Mouse (Mus musculus): ENCODE measurements at regions not wholly inside any gene's neighbourhood (a gene's known extent, or its start where the extent isn't known, plus 50 kb on each side); places are given as distances from the start of the nearest gene placed in this dataset.
A peak's percentile ranks its signal among the peaks of the same experiment; 100 is the strongest.

DNA sequence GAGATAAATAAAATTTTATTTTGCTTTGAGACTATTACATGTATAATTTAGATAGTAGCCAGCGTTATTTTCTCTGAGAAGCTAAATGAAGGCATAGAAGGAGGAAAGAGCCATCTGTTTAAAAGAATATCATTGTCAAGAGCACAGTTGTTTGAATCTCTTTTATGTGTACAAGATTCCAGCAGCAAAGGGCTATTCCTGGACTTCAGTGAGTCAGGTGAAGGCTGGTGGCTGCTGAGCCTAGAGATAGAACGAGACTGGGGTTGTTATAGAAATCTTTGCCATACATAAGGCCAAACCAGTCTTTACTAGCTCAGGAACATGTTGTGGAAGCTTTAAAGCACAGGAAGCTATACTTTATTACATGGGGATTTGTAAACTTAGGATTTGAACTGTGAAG is 261.6 kb downstream of the Adcyap1 start:
- no peak for DNase-seq

DNA sequence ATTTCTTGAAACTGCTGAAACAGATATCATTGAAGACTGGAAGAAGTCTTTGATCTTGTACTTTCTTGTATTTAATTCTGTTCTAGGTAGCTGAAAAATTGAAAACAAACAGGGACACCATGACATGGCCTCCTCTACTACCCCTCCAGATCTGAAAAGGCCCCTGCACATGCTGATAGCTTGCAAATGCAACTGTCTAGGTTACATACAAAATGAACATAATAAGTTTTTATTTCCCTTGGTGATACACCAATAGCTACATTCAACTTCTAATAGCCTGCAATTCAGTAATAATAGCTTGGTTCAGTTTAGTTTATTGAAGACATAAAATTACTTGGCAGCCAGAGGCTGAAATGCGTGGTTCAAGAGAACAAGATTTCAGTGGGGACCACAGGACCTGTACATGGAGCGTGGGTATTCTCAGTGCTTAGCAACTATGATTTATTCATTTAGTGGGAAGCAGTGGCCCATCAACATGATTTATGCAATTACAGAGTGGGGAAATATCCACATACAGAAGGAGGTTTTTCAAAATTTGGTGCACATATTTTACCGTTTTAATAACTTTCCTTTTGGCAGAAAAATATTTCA is 264.9 kb downstream of the Adcyap1 start:
- no peak for DNase-seq

DNA sequence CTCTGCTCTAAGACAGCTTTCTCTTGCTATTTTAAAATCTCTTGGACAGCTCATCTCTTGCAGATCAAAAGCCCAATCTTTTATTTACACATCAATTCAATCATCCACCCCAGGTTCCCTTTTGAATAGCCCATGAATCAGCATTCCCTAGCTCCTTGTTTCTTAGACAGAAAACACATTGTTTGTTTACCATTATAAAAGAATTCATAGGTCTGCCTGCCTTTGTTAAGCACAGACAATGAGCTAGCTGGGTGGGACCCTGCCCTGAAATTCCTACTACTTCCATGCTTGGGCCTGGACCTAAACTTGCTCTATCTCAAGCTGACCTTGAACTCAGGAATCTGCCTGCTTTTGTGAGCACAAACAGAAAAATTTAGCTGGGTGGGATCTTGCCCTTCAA is 283.6 kb downstream of the Adcyap1 start:
- DNase-seq = no peak

DNA sequence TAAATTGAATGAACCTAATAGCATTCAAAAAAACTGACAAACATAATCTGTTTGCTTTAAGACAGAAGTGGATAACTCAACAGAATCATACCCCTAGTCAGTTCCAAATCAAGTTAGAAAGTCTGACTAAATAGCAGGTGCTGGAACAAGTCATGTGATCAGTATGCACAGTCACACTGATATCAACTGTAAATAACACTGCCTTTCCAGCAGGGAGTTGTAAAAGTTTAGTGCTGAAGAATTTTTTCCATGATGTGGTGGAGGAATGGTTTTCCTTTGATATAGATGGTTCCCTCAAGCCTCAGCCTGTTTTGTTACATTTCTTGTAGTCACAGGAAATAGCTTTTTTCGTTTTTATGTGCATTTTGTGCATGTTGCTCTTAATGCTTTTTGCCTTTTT is 285.7 kb downstream of the Adcyap1 start:
- DNase-seq = no peak

DNA sequence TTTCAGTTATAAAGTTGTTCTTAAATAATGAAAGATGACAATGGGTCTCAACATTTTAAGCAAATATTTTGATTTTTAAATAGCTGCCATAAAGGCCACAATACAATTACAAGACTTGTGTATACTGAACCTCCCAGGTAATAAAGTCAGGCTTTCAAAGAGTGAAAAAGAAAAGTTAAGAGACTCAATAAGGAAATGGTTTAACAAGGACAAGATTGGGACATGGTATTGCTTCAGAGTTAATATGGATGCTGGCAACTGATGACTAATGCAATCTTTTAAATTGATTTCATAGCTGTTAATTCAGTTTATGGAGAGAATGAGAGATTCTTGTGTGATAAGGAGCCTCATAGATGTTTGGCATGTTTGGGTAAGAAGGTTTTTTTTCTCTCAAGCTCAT is 287.6 kb downstream of the Adcyap1 start:
- no peak for DNase-seq

DNA sequence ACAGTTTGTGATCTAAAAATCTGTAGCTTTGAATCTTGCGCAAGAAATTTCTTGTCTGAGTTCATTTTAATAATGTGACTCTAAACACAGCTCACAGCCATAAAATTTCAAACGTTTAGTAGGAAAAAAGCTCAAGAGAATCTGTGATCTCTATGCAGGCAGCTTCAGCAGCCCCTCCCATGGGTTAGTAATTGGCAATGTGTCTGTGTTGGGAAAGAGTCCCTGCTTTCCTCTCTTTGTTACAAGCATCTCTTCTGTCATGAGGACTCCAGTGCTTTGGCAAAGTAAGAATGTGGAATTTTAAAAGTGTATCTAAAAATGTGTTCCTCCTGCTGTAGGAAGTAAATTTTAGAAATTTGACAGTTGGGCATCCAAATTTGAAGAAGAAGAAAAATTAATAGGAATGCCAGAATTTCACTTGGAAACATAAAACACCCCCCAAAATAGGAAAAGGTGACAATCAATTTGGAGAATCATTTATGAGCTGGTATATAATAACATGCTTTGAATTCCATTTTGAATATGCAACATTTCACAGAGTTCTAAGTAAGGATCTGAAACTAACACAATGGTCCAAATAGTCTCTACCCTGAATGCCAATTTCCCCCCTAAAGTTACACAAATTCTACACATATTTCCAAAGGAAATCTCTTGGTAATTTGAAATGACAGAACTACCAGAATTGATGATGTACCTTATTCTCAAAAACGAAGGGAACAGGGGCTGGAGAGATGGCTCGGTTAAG is 291.3 kb downstream of the Adcyap1 start:
- DNase-seq = no peak

DNA sequence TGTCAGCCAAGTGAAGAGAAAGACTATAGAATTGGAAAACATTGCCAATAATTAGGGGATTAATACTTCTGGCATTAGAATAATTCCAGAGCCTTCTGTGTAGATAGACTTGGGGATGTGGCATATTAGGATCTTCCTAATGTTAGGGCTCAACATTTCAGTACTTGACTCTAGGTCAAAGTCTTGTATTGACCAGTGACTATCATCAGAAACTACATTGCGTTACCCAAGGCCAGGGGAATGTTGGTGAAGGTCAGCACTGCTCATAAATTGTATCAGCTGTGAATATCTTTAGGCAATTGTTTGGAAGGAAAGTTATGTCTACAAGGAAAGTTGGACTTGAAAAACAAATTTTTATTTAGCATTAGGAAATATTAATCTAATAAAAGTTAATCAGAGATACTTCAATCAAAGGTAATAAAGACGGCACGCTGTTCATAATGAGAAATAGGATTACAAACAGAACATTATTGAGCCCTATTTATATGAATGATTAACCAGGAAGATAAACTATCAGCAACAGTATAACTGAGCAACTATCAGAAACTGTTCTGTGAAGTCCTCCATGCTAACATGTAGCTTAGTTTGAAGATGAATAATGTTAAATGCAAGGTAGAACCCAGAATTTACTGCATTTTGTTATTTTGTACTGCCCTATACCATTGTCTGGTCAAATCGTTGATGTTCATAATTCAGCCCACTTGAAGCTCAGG is 310.2 kb downstream of the Adcyap1 start:
- no peak for DNase-seq

DNA sequence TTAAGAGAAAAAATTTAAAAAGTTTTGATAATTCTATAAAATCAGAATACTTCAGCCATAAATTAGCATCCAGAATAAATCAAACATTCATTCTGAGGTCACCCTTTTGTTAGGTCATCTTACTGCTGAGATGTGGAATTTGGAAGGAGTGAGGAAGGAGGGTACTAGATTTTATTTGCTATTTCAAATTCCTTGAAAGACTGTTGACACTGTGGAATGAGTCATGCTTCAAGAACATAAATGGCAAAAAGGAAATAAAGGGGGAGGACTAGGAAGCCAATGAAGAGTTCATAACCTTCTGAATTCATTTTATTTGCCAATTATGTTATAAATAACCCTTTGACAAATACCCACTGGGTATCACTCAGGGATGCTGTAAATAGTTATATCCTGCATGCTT is 324.6 kb downstream of the Adcyap1 start:
- DNase-seq = no peak

DNA sequence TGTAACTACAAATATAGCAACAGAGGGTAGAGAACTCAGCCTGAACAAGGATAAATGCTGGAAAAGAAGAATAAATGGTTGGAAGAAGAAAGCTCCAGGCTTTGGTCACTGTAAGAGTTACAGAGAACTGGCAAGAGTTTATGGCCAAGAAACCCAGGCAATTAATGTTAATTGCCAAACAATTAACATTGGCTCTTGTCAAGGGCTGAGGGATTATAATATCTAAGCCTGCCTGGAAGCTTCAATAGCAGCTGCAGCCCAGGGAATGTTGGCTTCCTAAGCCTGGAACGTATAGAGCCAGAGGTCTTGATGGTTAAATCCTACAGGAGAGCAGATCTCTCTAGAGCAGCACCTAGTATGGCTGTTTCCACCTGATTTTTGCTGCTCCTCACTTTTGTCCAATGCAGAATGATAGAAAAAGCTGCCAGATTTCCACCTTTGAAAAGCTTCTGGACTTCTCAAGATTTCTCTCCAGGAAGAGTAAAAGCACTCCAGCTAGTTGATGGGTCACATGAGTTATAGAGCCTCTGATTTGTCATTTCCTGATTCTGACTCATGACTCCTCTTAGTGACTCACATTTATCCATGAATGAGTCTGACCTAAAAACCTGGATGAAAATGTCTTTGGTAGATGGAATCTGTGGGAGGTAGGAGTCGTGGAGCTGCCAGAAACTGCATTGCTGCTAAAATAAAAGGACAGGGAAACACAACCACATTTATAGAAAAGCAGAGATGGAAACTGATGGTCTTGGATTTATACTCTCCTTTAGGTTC is 327.2 kb downstream of the Adcyap1 start:
- DNase-seq = no peak

DNA sequence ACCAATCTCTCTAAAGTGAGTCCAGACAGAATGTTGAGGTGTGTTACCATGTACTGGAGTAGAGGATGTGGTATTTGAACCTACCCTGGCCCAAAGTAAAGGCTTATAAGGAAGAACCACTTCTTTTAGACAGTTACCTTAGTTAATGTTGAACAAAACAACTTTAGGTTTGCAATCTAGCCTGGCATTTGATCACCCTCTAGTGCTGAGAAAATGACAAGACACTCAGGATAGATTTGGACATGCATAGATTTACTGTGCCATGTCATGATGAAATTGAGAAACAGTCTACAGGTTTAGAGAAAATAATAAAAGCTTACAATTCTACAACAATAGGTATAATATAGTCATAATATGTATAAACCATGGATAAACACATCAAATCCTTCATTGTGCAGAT is 333.7 kb downstream of the Adcyap1 start:
- no peak for DNase-seq

DNA sequence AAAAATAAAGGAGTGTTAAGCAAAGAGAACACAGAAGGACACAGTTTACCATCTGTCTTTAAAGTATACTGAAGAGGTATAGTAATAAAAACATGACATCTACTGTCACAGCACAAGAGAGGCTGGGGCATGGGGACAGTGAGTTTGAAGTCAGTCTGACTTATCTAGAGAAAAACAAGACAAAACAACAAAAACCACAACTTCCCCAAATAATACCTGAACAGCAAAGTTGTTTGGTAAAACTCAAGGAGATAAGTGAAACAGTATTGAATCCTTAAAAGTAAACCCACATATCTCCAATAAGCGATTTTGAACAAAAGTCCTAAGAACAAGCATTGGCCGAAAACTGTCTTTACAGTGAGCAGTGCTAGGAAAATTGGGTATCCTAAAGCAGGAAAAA is 336.1 kb downstream of the Adcyap1 start:
- no peak for DNase-seq

DNA sequence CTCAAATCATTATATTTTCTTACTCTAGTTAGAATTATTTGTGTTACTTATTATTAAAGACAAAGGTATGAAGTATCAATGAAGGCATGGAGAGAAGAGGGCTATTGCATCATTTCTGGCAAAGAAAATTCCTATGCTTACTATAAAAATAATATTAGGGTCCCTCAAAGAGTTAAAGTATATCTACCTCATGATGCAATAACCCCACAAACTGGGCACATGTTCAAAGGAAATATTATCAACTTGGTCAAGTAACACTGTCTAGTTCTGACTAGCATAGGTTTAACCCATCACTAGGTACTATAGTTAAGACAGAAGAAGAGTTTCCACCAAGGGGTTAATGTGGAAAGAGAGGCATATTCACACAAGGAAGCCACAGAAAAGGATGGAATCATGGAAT is 336.9 kb downstream of the Adcyap1 start:
- no peak for DNase-seq

DNA sequence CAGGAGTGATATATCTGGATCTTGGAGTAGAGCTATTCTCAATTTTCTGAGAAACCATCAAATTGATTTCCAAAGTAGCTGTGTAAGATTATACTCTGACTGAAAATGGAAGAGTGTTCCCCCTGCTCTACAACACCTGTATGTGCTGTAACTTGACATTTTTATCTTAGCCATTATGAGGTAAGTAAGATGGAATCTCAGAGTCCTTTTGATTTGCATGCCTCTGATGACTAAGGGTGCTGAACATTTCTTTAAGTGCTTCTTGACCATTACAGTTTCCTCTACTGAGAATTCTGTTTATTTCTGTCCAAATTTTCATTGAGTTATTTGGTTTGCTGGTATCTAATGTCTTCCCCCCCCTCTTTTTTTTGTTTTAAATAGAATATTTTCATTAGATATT is 343.0 kb downstream of the Adcyap1 start:
- DNase-seq = no peak

DNA sequence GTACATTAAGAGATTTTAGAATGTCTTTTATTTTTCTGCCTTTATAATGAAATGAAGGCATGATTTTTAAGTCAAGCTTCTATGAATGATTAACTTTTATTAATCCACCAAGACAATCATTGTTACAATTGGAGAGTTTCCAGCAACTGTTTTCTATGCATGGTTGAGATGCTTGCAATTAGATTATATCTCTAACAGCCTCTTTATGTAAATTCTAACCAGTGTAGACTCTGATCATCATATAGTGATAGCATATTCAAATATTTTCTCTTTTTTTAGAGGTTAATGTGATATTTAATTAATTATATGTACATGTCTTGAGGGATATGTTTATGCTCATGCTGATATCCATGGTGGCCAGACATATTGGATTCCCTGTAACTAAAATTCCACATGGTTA is 351.5 kb downstream of the Adcyap1 start:
- no peak for DNase-seq

DNA sequence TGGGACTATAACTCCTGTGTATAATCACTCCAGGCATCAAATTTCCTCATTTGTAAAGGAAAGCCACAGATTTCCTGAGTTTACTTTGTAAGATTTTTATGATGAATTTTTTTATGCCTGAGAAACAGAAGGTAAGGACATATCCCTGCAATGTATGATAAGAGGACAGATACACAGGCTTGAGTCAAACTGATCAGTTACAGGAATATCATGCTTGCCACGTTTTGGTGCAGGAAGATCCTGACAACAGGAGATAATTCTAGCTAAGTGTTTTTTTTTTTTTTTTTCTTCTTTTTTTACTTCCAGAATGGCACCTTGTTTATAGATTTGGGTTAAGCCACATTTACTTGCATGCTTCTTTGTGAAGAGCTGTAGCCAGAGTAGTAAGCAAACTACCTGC is 357.1 kb downstream of the Adcyap1 start:
- DNase-seq = no peak

DNA sequence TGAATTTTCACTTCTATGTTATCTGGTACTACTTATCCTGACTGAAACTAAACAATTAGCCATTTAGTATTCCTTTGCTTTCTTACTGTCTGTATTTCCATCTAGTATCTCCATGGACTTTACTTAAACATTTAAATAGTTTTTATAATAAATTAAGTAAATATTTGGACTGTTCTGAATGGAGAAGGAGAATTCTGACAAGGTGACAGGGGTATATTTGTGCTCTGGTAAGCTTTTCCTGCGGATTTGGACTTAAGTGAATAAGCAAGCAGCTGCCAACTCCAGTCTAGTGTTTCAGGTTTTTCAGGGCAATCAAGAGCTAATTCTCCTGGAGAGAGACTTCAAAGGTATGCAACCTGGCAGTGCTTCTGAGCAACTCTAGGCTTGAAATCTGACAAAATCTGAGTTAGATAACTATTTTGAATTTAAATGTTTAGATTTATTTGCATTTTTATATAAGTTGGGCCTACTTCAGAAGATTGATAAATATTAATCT is 364.5 kb downstream of the Adcyap1 start:
- no peak for DNase-seq

DNA sequence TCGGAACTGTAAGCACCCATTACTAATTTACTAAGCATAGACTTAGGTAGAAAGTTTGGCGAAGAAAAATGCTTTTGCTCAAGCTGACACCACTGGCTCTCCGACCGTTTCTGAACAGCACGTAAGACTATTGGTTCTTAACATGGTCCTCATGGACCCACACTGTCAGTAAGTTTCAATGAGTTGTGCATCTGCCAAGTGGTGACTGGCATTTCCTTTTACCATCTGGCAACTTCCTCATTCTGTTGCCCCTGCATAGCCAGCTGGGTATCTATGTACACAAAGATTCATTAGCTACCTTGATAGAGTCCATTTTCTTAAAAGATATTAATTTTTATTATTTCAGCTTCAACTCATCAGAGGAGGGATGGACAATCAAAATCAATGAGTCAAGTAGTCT is 381.2 kb downstream of the Adcyap1 start:
- no peak for DNase-seq

DNA sequence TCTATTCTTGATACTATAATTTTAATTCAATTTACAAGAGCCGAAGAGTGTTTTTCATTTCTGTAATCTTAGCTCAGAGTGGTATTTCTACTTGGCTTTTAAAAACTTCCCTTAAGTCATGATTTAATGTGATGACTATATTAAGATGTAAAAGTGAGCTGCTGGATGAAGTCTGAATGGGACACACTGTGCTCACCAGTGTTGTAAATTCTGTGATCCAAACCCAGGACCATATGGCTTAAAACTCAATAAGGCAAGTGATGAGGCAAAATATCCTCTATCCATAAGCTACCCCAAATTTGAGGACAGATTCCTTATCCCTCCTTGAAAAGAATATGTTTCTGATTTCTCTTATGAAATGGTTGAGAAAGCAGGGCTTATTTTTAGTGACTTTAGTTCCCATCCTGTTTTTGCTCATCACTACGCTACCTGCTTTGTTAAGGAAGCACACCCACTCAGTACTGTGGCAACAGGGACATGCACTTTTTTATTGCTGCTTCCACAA is 399.4 kb downstream of the Adcyap1 start:
- no peak for DNase-seq

DNA sequence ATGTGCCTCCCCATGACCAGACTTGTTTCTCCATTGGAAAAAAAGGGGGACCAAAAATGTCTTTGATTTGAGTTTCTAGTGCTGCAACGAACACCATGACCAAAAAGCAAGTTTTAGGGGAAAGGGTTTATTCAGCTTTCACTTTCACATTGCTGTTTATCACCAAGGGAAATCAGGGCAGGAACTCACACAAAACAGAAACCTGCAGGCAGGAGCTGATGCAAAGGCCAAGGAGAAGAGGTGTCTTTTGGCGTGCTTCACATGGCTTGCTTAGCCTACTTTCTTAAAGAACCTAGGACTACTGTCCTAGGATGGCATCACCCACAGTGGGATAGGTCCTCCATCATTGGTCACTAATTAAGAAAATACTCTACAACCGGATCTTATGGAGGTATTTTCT is 401.4 kb downstream of the Adcyap1 start:
- no peak for DNase-seq

DNA sequence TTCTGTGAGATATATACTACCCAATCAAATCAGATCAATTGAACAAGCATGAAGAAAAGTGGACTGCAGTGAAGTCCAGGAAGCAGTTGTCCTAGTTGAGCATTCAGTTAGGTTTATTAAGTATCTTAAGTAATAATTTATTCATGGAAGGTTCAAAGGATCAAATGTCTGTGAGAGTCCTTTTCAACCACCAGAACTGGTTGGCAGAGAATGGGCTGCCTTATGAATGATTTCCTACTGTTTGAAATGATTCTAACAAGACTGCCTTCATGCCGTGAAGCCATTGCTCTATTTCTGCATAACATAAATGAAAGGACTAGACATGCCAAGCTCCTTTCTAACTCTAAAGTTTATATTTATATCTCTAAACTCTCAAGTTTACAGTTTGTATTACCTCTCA is 410.4 kb downstream of the Adcyap1 start:
- DNase-seq = no peak

DNA sequence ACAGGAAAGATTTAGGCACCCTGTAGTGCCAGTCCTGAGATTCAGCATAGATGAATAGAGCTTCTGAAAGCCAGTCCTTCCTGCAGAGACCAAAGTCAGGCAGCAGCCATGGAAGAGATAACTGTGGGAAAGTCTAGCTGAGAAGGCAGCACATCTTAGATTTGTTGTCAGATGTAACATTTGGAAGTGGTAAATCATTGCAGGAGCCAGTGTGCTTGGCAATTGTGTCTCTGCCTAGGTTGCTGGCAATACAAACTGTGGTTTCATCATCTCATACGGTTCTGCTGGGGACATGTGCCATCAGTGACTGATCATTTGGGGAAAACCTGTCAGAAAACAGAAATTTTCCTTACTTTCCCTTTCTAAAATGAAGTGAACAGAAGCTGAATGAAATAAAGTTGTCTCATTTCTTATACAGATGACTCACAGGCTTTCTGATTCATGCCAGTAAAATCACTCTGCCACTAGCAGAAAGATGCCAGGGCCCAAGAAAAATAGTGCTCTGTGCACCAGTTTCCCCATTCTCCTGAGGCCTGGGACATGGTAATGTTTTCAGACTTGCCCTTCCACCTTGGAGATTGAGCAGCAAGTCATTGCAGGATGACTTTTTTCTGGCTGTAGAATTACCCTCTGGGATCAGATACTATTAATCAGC is 411.3 kb downstream of the Adcyap1 start:
- peak in 1 of 2 experiments; percentile 1 for DNase-seq

Measured in cerebellum, postnatal 14 days (tissue).